Mouse (Mus musculus) kidney, adult 2 months (tissue): ENCODE measurements around the gene Pa2g4. TPM values are rescaled to one million over a fixed set of nuclear protein-coding genes. Genes with fewer than 3 reads are reported as not detected.

Experiments used
- DNase-seq: peaks from one replicate; pipeline ENCODE4 v3.0.0; 2021
- H3K27ac ChIP-seq: fragments of 200-500 bp; 2 replicates; pipeline ENCODE4 v1.5.1; 2012; ENCODE audit warnings: low read depth, low read length, control low read depth, inconsistent platforms; ENCODE audit not compliant: insufficient read depth
- H3K27me3 ChIP-seq: fragments of 200-500 bp; replicated peaks from 2 replicates; pipeline ENCODE4 v1.6.1; 2012; ENCODE audit warnings: mild to moderate bottlenecking, moderate library complexity, low read length, inconsistent platforms; ENCODE audit not compliant: control insufficient read depth, insufficient read depth
- H3K36me3 ChIP-seq: fragments of 200-500 bp; 2 replicates; pipeline ENCODE4 v1.6.1; 2012; ENCODE audit warnings: mild to moderate bottlenecking, moderate library complexity, low read length, inconsistent platforms; ENCODE audit not compliant: control insufficient read depth, insufficient read depth
- H3K4me1 ChIP-seq: fragments of 200-500 bp; 2 replicates; pipeline ENCODE4 v1.6.1; 2011; ENCODE audit warnings: low read length; ENCODE audit not compliant: control insufficient read depth, insufficient read depth
- H3K4me3 ChIP-seq: fragments of 200-500 bp; 2 replicates; pipeline ENCODE4 v1.5.1; 2011; ENCODE audit warnings: mild to moderate bottlenecking, low read depth, low read length, control low read depth; ENCODE audit not compliant: insufficient read depth
- CTCF ChIP-seq: fragments of 200-500 bp; conservative IDR thresholded peaks from 2 replicates; pipeline ENCODE4 v1.5.1; 2011; ENCODE audit warnings: low read depth, mild to moderate bottlenecking, control low read depth, low read length, moderate library complexity, mixed read lengths; ENCODE audit not compliant: insufficient read depth, insufficient read length
- POLR2A ChIP-seq: fragments of 200-500 bp; IDR thresholded peaks from one replicate; pipeline ENCODE4 v1.6.1; 2011; ENCODE audit warnings: low read depth, low read length, control low read depth
- WGBS: fragments of 180-500 bp; shearing (Covaris S2); methylation state at CpG from one replicate; pipeline ENCODE4 v1.1.7; 2018; 5-methylcytosine and 5-hydroxymethylcytosine counted together
- polyA plus RNA-seq: library from polyadenylated mRNA; depleted of rRNA; stranded (reverse); fragments of >200 nt; gene quantifications from 2 replicates; pipeline ENCODE4 v1.2.3, GENCODE M21; 2012

The Pa2g4 gene
- polyA plus RNA-seq, 1 experiment, result 25.1 TPM

- no peaks in the 10 kb centered on the region; the same call in 1 of the 2 replicates for H3K36me3 ChIP-seq
- H3K4me3 ChIP-seq, result peak overlapping the region; percentile 93
- 48% methylated on average over 1 of the region's 1 CpGs for WGBS
- no peaks in the 10 kb centered on the region for H3K27me3 ChIP-seq
- DNase-seq, result peak; percentile 43
- H3K4me1 ChIP-seq, result peaks cover 19% of the 10 kb centered on the region
- TF ChIP-seq CTCF, result no peak
- TF ChIP-seq POLR2A, result no peak
- peak overlapping the region; percentile 84 for H3K27ac ChIP-seq
Observed at GRCm38 (mm10) chr10:128588136-128588535, 22.3 kb upstream of the Pa2g4 start.

- no peaks in the 10 kb centered on the region; the same call in 1 of the 2 replicates for H3K36me3 ChIP-seq
- H3K27me3 ChIP-seq, result no peaks in the 10 kb centered on the region
- 35% methylated on average over 8 of the region's 8 CpGs for WGBS
- peaks cover 19% of the 10 kb centered on the region for H3K4me1 ChIP-seq
- peak overlapping the region; percentile 93 for H3K4me3 ChIP-seq
- DNase-seq, result peak; percentile 92
- H3K27ac ChIP-seq, result peak overlapping the region; percentile 84
- TF ChIP-seq CTCF (0 out of 2 replicates have a peak, but pooled peaks have one; percentile 16), POLR2A (no peak)
Observed at GRCm38 (mm10) chr10:128587697-128588096, 21.9 kb upstream of the Pa2g4 start.

GRCm38 (mm10) chr10:128587120-128587519 lies 21.3 kb upstream of the Pa2g4 start:
- H3K27ac ChIP-seq, result peak overlapping the region; percentile 27; the same call in 1 of the 2 replicates
- no peak for TF ChIP-seq CTCF
- TF ChIP-seq POLR2A, result no peak
- H3K36me3 ChIP-seq, result no peaks in the 10 kb centered on the region; the same call in 1 of the 2 replicates
- peak overlapping the region; percentile 6; the same call in 1 of the 2 replicates for H3K4me3 ChIP-seq
- H3K27me3 ChIP-seq, result no peaks in the 10 kb centered on the region
- DNase-seq, result no peak
- H3K4me1 ChIP-seq, result peaks cover 19% of the 10 kb centered on the region
- 44% methylated on average over 4 of the region's 4 CpGs for WGBS

GRCm38 (mm10) chr10:128586546-128586945 lies 20.8 kb upstream of the Pa2g4 start:
- no peak overlapping the region for H3K4me3 ChIP-seq
- peaks cover 19% of the 10 kb centered on the region for H3K4me1 ChIP-seq
- H3K27me3 ChIP-seq, result no peaks in the 10 kb centered on the region
- peaks cover 2% of the 10 kb centered on the region; the same call in 1 of the 2 replicates for H3K36me3 ChIP-seq
- no peak for DNase-seq
- WGBS, result 5% methylated on average over 1 of the region's 1 CpGs
- H3K27ac ChIP-seq, result no peak overlapping the region
- TF ChIP-seq CTCF, result no peak
- no peak for TF ChIP-seq POLR2A

- DNase-seq, result peak; percentile 83
- H3K36me3 ChIP-seq, result peaks cover 3% of the 10 kb centered on the region; the same call in 1 of the 2 replicates
- WGBS, result 9% methylated on average over 4 of the region's 4 CpGs
- TF ChIP-seq POLR2A (no peak), CTCF (no peak)
- peak overlapping the region; percentile 77 for H3K27ac ChIP-seq
- H3K27me3 ChIP-seq, result no peaks in the 10 kb centered on the region
- H3K4me1 ChIP-seq, result peaks cover 19% of the 10 kb centered on the region
- H3K4me3 ChIP-seq, result peak overlapping the region; percentile 8; the same call in 1 of the 2 replicates
Observed at GRCm38 (mm10) chr10:128584386-128584785, 18.6 kb upstream of the Pa2g4 start.

- H3K4me3 ChIP-seq, result peak overlapping the region; percentile 8; the same call in 1 of the 2 replicates
- no peak for TF ChIP-seq POLR2A
- TF ChIP-seq CTCF, result no peak
- DNase-seq, result peak; percentile 95
- 16% methylated on average over 7 of the region's 7 CpGs for WGBS
- H3K36me3 ChIP-seq, result peaks cover 4% of the 10 kb centered on the region; the same call in 1 of the 2 replicates
- no peaks in the 10 kb centered on the region for H3K27me3 ChIP-seq
- peaks cover 19% of the 10 kb centered on the region for H3K4me1 ChIP-seq
- H3K27ac ChIP-seq, result peak overlapping the region; percentile 77
Observed at GRCm38 (mm10) chr10:128583644-128584043, 17.9 kb upstream of the Pa2g4 start.

- TF ChIP-seq CTCF (no peak), POLR2A (no peak)
- Histone ChIP-seq H3K4me3 (no peak overlapping the region), H3K4me1 (peaks cover 10% of the 10 kb centered on the region), H3K27me3 (no peaks in the 10 kb centered on the region), H3K27ac (no peak overlapping the region), H3K36me3 (peaks cover 8% of the 10 kb centered on the region)
- no peak for DNase-seq
- 85% methylated on average over 4 of the region's 4 CpGs for WGBS
Observed at GRCm38 (mm10) chr10:128579731-128580130, 13.9 kb upstream of the Pa2g4 start.
